Mouse (Mus musculus) hindbrain, embryonic 11.5 days (tissue): Measurements from ENCODE around the gene Fndc1. TPM values are rescaled to one million over a fixed set of nuclear protein-coding genes. Genes with fewer than 3 reads are reported as not detected.
A peak's percentile ranks its signal among the peaks of the same experiment; 100 is the strongest.

Experiments
- ATAC-seq: fragments of 200-750 bp; cut with Nextera tagmentation; 2 replicates; pipeline ENCODE4 v1.8.0; 2017; ENCODE audit warnings: mild to moderate bottlenecking, moderate TSS enrichment, moderate library complexity; ENCODE audit not compliant: low FRiP score
- DNase-seq: peaks from one replicate; pipeline ENCODE4 v3.0.0-alpha.2; 2015; ENCODE audit warnings: low spot score
- H3K27ac ChIP-seq: fragments of 300-500 bp; sonication (generic); 2 replicates; pipeline ENCODE4 v1.5.1; 2014; ENCODE audit warnings: mild to moderate bottlenecking, low read depth, low read length
- H3K27me3 ChIP-seq: fragments of 300-500 bp; sonication (generic); 2 replicates; pipeline ENCODE4 v1.6.1; 2014; ENCODE audit warnings: mild to moderate bottlenecking, low read length, moderate library complexity, mixed read lengths; ENCODE audit not compliant: control insufficient read depth, insufficient read depth
- H3K36me3 ChIP-seq: fragments of 300-500 bp; sonication (generic); 2 replicates; pipeline ENCODE4 v1.6.1; 2014; ENCODE audit warnings: mild to moderate bottlenecking, low read length, moderate library complexity, mixed read lengths; ENCODE audit not compliant: control insufficient read depth, insufficient read depth
- H3K4me1 ChIP-seq: fragments of 300-500 bp; sonication (generic); replicated peaks from 2 replicates; pipeline ENCODE4 v1.6.1; 2014; ENCODE audit warnings: low read length, mixed read lengths; ENCODE audit not compliant: control insufficient read depth, insufficient read depth
- H3K4me2 ChIP-seq: fragments of 300-500 bp; sonication (generic); replicated peaks from 2 replicates; pipeline ENCODE4 v1.6.1; 2014; ENCODE audit warnings: mild to moderate bottlenecking, low read depth, low read length
- H3K4me3 ChIP-seq: fragments of 300-500 bp; sonication (generic); 2 replicates; pipeline ENCODE4 v1.5.1; 2014; ENCODE audit warnings: low read depth, low read length
- H3K9ac ChIP-seq: fragments of 300-500 bp; sonication (generic); 2 replicates; pipeline ENCODE4 v1.6.1; 2014; ENCODE audit warnings: low read depth, low read length
- H3K9me3 ChIP-seq: fragments of 300-500 bp; sonication (generic); 2 replicates; pipeline ENCODE4 v1.6.1; 2016; ENCODE audit warnings: low read length; ENCODE audit not compliant: control insufficient read depth
- WGBS: fragments of 180-500 bp; shearing (Covaris S2); extraction: QIAGEN DNeasy Blood & Tissue Kit; methylation state at CpG from one replicate; pipeline ENCODE4 v1.1.7; 2014; 5-methylcytosine and 5-hydroxymethylcytosine counted together
- polyA plus RNA-seq: library from polyadenylated mRNA; unstranded; fragments of >200 nt; fragmentation: Nextera tagmentation; extraction: Ambion mirVana; gene quantifications from 2 replicates; pipeline ENCODE4 v1.2.1, GENCODE M21; 2014

Gene Fndc1
- 0.84 and 1.2 TPM in 2 replicates for polyA plus RNA-seq

- H3K36me3 ChIP-seq = no peaks in the 10 kb centered on the region
- H3K4me2 ChIP-seq = peak within 1 kb of the TSS; percentile 99
- ATAC-seq = peak; percentile 66
- H3K4me1 ChIP-seq = peaks cover 3% of the 10 kb centered on the region
- no peak within 1 kb of the TSS for H3K27ac ChIP-seq
- H3K27me3 ChIP-seq = peaks cover 9% of the 10 kb centered on the region; the same call in 1 of the 2 replicates
- peak within 1 kb of the TSS; percentile 53 for H3K9ac ChIP-seq
- H3K4me3 ChIP-seq = peak within 1 kb of the TSS; percentile 49
- DNase-seq = peak; percentile 86
- WGBS = 2% methylated on average over 50 of the region's 60 CpGs
- no peaks in the 10 kb centered on the region for H3K9me3 ChIP-seq
These were observed at the start of gene Fndc1 for GRCm38 (mm10) chr17:7826819-7827515. Fndc1 (minus strand) TSS chr17:7827302.

DNA sequence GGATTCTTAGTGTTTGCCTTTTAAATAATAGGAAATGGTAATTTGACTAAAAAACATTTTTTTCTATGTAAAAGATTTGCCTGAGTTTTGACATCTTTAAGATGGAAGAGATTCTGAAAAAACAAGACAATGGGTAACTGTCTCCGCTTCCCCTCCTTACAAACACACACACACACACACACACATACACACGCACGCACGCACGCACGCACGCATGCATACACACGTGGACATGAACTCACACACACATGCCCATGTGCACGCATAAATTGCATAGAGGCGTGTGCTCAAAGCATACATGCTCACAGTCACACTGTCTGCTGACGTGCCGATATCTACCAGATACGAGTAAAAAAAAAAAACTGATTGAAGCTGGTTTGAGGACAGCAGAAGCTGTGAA, 49.4 kb upstream of the Fndc1 start:
- Histone ChIP-seq H3K4me1 (no peaks in the 10 kb centered on the region), H3K9ac (no peak overlapping the region), H3K4me2 (no peak overlapping the region), H3K27me3 (no peaks in the 10 kb centered on the region), H3K36me3 (no peaks in the 10 kb centered on the region), H3K27ac (no peak overlapping the region), H3K9me3 (no peaks in the 10 kb centered on the region), H3K4me3 (no peak overlapping the region)
- no peak for DNase-seq
- no peak for ATAC-seq
- WGBS = 88% methylated on average over 13 of the region's 13 CpGs

GRCm38 (mm10) chr17:7875941-7876461, 48.9 kb upstream of the Fndc1 start:
- DNase-seq = peak; percentile 58
- no peak for ATAC-seq

DNA sequence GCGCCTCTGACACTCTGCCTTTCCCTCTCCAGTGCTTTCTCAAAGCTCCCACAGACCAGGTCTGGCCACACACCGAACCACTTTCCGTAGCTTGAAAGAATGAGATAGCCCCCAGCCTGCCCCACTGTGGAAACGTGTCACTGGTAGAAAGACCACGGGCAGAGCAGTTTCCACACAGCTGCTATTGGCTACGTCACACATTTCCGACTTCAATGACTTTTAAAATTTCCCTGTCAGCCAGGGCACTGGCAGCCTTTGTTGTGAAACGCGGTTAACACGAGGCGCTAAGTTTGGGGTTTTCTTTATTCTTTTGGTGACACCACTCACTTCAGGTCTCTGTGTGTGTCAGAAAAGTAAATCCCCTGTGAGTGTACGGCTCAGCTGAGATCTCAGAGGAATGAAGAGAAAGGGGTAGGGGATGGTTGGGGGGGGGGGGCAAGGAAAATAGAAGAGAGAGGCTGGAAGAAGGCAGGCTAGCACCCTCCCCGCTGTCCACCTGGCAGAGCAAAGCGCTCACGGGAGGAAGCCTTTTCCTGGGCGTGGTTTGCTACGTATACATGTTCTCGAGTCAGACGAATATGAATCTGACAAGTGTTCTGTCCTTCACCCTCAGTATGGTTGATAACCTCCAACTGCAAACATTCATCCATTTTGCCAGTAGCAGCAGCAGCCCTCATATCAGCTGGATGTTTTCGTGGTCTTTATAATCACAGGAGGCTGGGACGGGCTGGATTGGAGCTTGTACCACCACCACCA, 47.9 kb upstream of the Fndc1 start:
- ATAC-seq (no peak), DNase-seq (no peak)
- 85% methylated on average over 21 of the region's 21 CpGs for WGBS
- H3K9ac ChIP-seq = no peak overlapping the region
- H3K27ac ChIP-seq = no peak overlapping the region
- no peak overlapping the region for H3K4me2 ChIP-seq
- H3K9me3 ChIP-seq = no peaks in the 10 kb centered on the region
- no peaks in the 10 kb centered on the region for H3K4me1 ChIP-seq
- H3K27me3 ChIP-seq = no peaks in the 10 kb centered on the region
- H3K36me3 ChIP-seq = no peaks in the 10 kb centered on the region
- H3K4me3 ChIP-seq = no peak overlapping the region

More at GRCm38 (mm10) chr17:7875941-7876461, 48.9 kb upstream of the Fndc1 start:
- H3K9ac ChIP-seq = no peak overlapping the region
- no peaks in the 10 kb centered on the region for H3K4me1 ChIP-seq
- no peak overlapping the region for H3K4me3 ChIP-seq
- H3K27ac ChIP-seq = no peak overlapping the region
- H3K4me2 ChIP-seq = no peak overlapping the region
- H3K36me3 ChIP-seq = no peaks in the 10 kb centered on the region
- H3K27me3 ChIP-seq = no peaks in the 10 kb centered on the region
- 23% methylated on average over 12 of the region's 12 CpGs for WGBS
- no peaks in the 10 kb centered on the region for H3K9me3 ChIP-seq

DNA sequence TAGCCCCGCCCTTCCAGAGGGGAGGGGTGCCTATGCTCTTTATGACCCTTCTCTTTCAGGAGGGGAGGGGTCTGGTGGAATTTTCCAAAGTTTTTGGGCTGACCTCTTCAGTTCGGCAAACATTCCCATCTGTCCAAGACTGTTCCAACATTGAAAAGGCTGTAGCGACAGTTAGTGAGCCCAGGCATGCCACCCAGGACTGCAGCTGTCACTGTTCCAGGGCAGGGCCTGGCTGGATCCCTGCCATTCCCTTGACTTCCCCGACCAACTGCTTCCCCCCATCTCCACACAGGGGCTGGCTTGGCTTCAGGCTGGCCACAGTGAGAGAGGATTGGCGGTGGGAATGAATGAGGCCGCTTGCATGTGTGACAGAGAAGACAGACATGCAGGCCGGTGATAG, 46.3 kb upstream of the Fndc1 start:
- DNase-seq = no peak
- WGBS = 79% methylated on average over 7 of the region's 7 CpGs
- H3K27ac ChIP-seq = no peak overlapping the region

DNA sequence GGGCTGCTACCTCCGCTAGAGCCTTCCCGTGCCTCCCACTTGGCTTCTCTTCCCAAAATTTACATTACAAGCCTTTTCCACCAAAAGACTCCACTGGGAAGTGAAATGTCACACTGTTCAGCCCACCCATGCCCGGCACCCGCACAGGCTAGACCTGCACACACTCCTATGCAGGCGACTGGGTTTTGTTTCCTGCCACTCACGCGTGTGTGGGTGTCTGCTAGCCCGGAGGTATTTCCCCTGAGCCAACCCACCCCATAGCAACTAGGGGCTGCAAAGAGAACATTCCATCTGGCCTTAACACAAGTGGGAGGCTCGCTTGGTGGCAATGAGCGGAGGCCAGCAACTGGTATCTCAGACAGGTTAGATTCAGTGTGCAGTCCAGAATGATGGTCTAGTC, 44.7 kb upstream of the Fndc1 start:
- Histone ChIP-seq H3K9me3 (no peaks in the 10 kb centered on the region), H3K4me2 (no peak overlapping the region), H3K4me1 (no peaks in the 10 kb centered on the region), H3K27me3 (no peaks in the 10 kb centered on the region), H3K27ac (no peak overlapping the region), H3K9ac (no peak overlapping the region), H3K4me3 (no peak overlapping the region), H3K36me3 (no peaks in the 10 kb centered on the region)
- DNase-seq (no peak), ATAC-seq (no peak)
- WGBS = 80% methylated on average over 10 of the region's 10 CpGs

More for the DNA sequence above, 46.3 kb upstream of the Fndc1 start:
- H3K9ac ChIP-seq = no peak overlapping the region
- H3K9me3 ChIP-seq = no peaks in the 10 kb centered on the region
- no peaks in the 10 kb centered on the region for H3K27me3 ChIP-seq
- no peaks in the 10 kb centered on the region for H3K36me3 ChIP-seq
- no peaks in the 10 kb centered on the region for H3K4me1 ChIP-seq
- no peak for ATAC-seq
- no peak overlapping the region for H3K4me3 ChIP-seq
- H3K4me2 ChIP-seq = no peak overlapping the region

DNA sequence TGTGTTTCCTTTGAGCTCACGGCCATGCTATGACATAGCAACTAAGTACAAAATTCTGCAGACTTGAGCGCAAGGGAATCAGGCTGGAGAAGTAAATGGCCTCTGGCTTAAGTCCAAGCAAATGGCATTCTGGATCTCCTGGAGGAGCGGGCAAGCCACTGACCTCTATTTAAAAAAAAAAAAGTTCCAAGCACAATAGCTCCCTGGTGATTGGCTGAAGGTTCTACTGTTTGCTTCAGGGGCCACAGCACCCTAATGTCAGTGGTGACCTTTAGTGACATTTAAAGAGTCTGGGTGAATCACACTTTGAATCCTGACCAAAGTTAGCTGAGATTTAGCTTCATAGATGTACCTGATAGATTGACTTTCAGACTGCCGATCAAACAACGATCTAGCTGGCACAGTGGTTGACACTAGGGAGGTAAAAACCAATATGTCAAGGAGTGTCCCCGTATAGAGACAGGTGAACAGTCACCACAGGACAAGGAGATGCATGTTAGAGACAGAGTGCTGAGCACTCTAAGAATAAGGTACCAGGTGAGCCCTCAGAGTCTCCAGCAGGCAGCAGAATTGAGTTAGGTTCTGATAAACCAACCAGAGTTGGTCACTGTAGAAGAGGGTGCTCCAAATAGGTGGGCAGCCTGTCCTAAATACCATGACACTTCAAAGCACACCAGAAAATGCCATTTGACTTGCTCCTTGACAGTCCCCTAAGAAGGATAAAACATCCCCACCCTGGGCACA, 43.9 kb upstream of the Fndc1 start:
- no peaks in the 10 kb centered on the region for H3K36me3 ChIP-seq
- 90% methylated on average over 6 of the region's 6 CpGs for WGBS
- H3K4me2 ChIP-seq = no peak overlapping the region
- H3K4me1 ChIP-seq = no peaks in the 10 kb centered on the region
- ATAC-seq (no peak), DNase-seq (no peak)
- no peaks in the 10 kb centered on the region for H3K9me3 ChIP-seq
- no peak overlapping the region for H3K27ac ChIP-seq
- no peak overlapping the region for H3K9ac ChIP-seq
- no peak overlapping the region for H3K4me3 ChIP-seq
- H3K27me3 ChIP-seq = no peaks in the 10 kb centered on the region

DNA sequence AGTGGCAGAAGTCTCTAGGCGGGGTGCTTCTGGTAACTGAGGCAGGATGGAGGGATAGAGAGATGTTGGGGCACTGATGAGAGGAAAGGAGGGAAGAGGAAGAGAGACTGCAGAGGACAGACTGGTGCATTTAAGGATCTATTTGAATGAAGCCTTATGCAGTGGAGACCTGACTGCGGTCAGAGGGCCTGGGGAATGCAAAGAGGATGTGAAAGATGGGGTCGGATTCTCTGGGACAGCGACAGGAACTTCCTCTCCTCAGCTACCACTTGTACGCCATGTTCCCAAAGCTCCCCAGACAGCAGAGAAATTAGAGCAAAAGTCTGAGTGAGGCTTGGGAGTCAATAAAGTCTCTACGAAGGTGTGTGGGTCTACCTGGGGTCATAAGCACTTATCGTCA, 42.0 kb upstream of the Fndc1 start:
- DNase-seq (no peak), ATAC-seq (no peak)
- WGBS = 75% methylated on average over 7 of the region's 7 CpGs

More for the DNA sequence above, 42.0 kb upstream of the Fndc1 start:
- no peak overlapping the region for H3K4me2 ChIP-seq
- H3K36me3 ChIP-seq = no peaks in the 10 kb centered on the region
- no peaks in the 10 kb centered on the region for H3K4me1 ChIP-seq
- no peak overlapping the region for H3K9ac ChIP-seq
- no peak overlapping the region for H3K27ac ChIP-seq
- no peaks in the 10 kb centered on the region for H3K27me3 ChIP-seq
- no peaks in the 10 kb centered on the region for H3K9me3 ChIP-seq
- no peak overlapping the region for H3K4me3 ChIP-seq
